Mouse (Mus musculus) embryonic facial prominence, embryonic 14.5 days (tissue): ENCODE results near the gene Baiap2. TPM values are rescaled to one million over a fixed set of nuclear protein-coding genes. Genes with fewer than 3 reads are reported as not detected.

ENCODE experiments used
- ATAC-seq: fragments of 200-750 bp; cut with Nextera tagmentation; 2 replicates; pipeline ENCODE4 v1.8.0; 2017; ENCODE audit warnings: low read depth, moderate number of reproducible peaks, moderate TSS enrichment
- DNase-seq: peaks from one replicate; pipeline ENCODE4 v3.0.0-alpha.2; 2015; ENCODE audit warnings: low spot score
- H3K27ac ChIP-seq: fragments of 300-500 bp; sonication (generic); replicated peaks from 2 replicates; pipeline ENCODE4 v1.5.1; 2014; ENCODE audit warnings: low read depth, mild to moderate bottlenecking, low read length, moderate library complexity
- H3K27me3 ChIP-seq: fragments of 300-500 bp; sonication (generic); replicated peaks from 2 replicates; pipeline ENCODE4 v1.6.1; 2014; ENCODE audit warnings: low read length; ENCODE audit not compliant: control insufficient read depth, insufficient read depth
- H3K36me3 ChIP-seq: fragments of 300-500 bp; sonication (generic); 2 replicates; pipeline ENCODE4 v1.6.1; 2014; ENCODE audit warnings: low read length, mixed read lengths; ENCODE audit not compliant: control insufficient read depth, insufficient read depth
- H3K4me1 ChIP-seq: fragments of 300-500 bp; sonication (generic); 2 replicates; pipeline ENCODE4 v1.6.1; 2014; ENCODE audit warnings: antibody characterized with exemption, low read length; ENCODE audit not compliant: control insufficient read depth, insufficient read depth
- H3K4me2 ChIP-seq: fragments of 300-500 bp; sonication (generic); 2 replicates; pipeline ENCODE4 v1.6.1; 2014; ENCODE audit warnings: low read depth, mild to moderate bottlenecking, low read length, moderate library complexity, mixed read lengths
- H3K4me3 ChIP-seq: fragments of 300-500 bp; sonication (generic); 2 replicates; pipeline ENCODE4 v1.5.1; 2014; ENCODE audit warnings: low read depth, mild to moderate bottlenecking, low read length
- H3K9ac ChIP-seq: fragments of 300-500 bp; sonication (generic); 2 replicates; pipeline ENCODE4 v1.6.1; 2014; ENCODE audit warnings: low read depth, mild to moderate bottlenecking, low read length, moderate library complexity, mixed read lengths
- H3K9me3 ChIP-seq: fragments of 300-500 bp; sonication (generic); 2 replicates; pipeline ENCODE4 v1.6.1; 2016; ENCODE audit warnings: low read length; ENCODE audit not compliant: control insufficient read depth
- WGBS: fragments of 180-500 bp; shearing (Covaris S2); extraction: QIAGEN DNeasy Blood & Tissue Kit; methylation state at CpG from one replicate; pipeline ENCODE4 v1.1.7; 2014; 5-methylcytosine and 5-hydroxymethylcytosine counted together
- polyA plus RNA-seq: library from polyadenylated mRNA; unstranded; fragments of >200 nt; fragmentation: Nextera tagmentation; extraction: Ambion mirVana; gene quantifications from 2 replicates; pipeline ENCODE4 v1.2.1, GENCODE M21; 2014

Gene Baiap2
- polyA plus RNA-seq, 1 experiment from 2014 or later = 26.5 TPM

- 29% methylated on average over 6 of the region's 10 CpGs for WGBS
- Histone ChIP-seq H3K9me3 (no peaks in the 10 kb centered on the region), H3K36me3 (peaks cover 18% of the 10 kb centered on the region), H3K27me3 (no peaks in the 10 kb centered on the region), H3K4me1 (peaks cover 29% of the 10 kb centered on the region), H3K9ac (no peak overlapping the region), H3K4me2 (peak overlapping the region; percentile 29), H3K27ac (no peak overlapping the region), H3K4me3 (no peak overlapping the region)
- ATAC-seq (peak; percentile 85), DNase-seq (peak; percentile 93)
Measured at GRCm38 (mm10) chr11:119991338-119991678, 48.7 kb downstream of the Baiap2 start.

- Histone ChIP-seq H3K9me3 (no peaks in the 10 kb centered on the region), H3K4me2 (no peak overlapping the region), H3K4me1 (no peaks in the 10 kb centered on the region), H3K9ac (no peak overlapping the region), H3K27ac (no peak overlapping the region), H3K27me3 (no peaks in the 10 kb centered on the region), H3K4me3 (no peak overlapping the region), H3K36me3 (peaks cover 39% of the 10 kb centered on the region)
- WGBS = 91% methylated on average over 16 of the region's 16 CpGs
- DNase-seq = no peak
- no peak for ATAC-seq
Measured at GRCm38 (mm10) chr11:119997351-119997750, 54.8 kb downstream of the Baiap2 start.

- DNase-seq = peak; percentile 40
- peaks cover 15% of the 10 kb centered on the region for H3K36me3 ChIP-seq
Measured at GRCm38 (mm10) chr11:120002041-120002440, 59.5 kb downstream of the Baiap2 start.

GRCm38 (mm10) chr11:120002634-120003220 is 60.2 kb downstream of the Baiap2 start:
- H3K36me3 ChIP-seq = peaks cover 8% of the 10 kb centered on the region
- ATAC-seq (no peak), DNase-seq (no peak)
- H3K4me1 ChIP-seq = no peaks in the 10 kb centered on the region
- no peak overlapping the region for H3K9ac ChIP-seq
- no peaks in the 10 kb centered on the region for H3K9me3 ChIP-seq
- no peak overlapping the region for H3K4me2 ChIP-seq
- H3K4me3 ChIP-seq = no peak overlapping the region
- 86% methylated on average over 7 of the region's 7 CpGs for WGBS
- H3K27me3 ChIP-seq = no peaks in the 10 kb centered on the region
- H3K27ac ChIP-seq = no peak overlapping the region

More at GRCm38 (mm10) chr11:120002041-120002440, 59.5 kb downstream of the Baiap2 start:
- Histone ChIP-seq H3K9ac (peak overlapping the region; percentile 25; the same call in 1 of the 2 replicates), H3K27ac (no peak overlapping the region; the same call in 1 of the 2 replicates), H3K4me2 (no peak overlapping the region), H3K9me3 (no peaks in the 10 kb centered on the region), H3K4me1 (no peaks in the 10 kb centered on the region), H3K27me3 (no peaks in the 10 kb centered on the region), H3K4me3 (no peak overlapping the region)
- 58% methylated on average over 5 of the region's 5 CpGs for WGBS
- ATAC-seq = no peak

- H3K27ac ChIP-seq = no peak overlapping the region
- WGBS = 83% methylated on average over 18 of the region's 18 CpGs
- H3K4me2 ChIP-seq = no peak overlapping the region
- no peaks in the 10 kb centered on the region for H3K27me3 ChIP-seq
- H3K9me3 ChIP-seq = no peaks in the 10 kb centered on the region
- no peaks in the 10 kb centered on the region; the same call in 1 of the 2 replicates for H3K36me3 ChIP-seq
- no peaks in the 10 kb centered on the region for H3K4me1 ChIP-seq
- DNase-seq = no peak
- no peak overlapping the region for H3K4me3 ChIP-seq
- H3K9ac ChIP-seq = no peak overlapping the region
- ATAC-seq = no peak
Measured at GRCm38 (mm10) chr11:120005434-120006317, 63.1 kb downstream of the Baiap2 start.

- no peaks in the 10 kb centered on the region for H3K4me1 ChIP-seq
- no peak overlapping the region for H3K27ac ChIP-seq
- H3K4me2 ChIP-seq = no peak overlapping the region
- H3K36me3 ChIP-seq = no peaks in the 10 kb centered on the region; the same call in 1 of the 2 replicates
- WGBS = 78% methylated on average over 4 of the region's 4 CpGs
- no peaks in the 10 kb centered on the region for H3K9me3 ChIP-seq
- no peaks in the 10 kb centered on the region for H3K27me3 ChIP-seq
- H3K4me3 ChIP-seq = no peak overlapping the region
- DNase-seq (no peak), ATAC-seq (no peak)
- H3K9ac ChIP-seq = no peak overlapping the region
Measured at GRCm38 (mm10) chr11:120007496-120008080, 65.0 kb downstream of the Baiap2 start.

- H3K4me1 ChIP-seq = 0 out of 2 replicates have a peak, but pooled peaks cover 3% of the 10 kb centered on the region
- WGBS = 85% methylated on average over 1 of the region's 1 CpGs
- H3K36me3 ChIP-seq = no peaks in the 10 kb centered on the region; the same call in 1 of the 2 replicates
- no peaks in the 10 kb centered on the region for H3K27me3 ChIP-seq
- ATAC-seq (no peak), DNase-seq (no peak)
- H3K9me3 ChIP-seq = no peaks in the 10 kb centered on the region
- H3K4me2 ChIP-seq = no peak overlapping the region
- H3K27ac ChIP-seq = no peak overlapping the region
- no peak overlapping the region for H3K4me3 ChIP-seq
- no peak overlapping the region for H3K9ac ChIP-seq
Measured at GRCm38 (mm10) chr11:120008501-120008900, 65.9 kb downstream of the Baiap2 start.

- ATAC-seq (no peak), DNase-seq (no peak)
- Histone ChIP-seq H3K36me3 (no peaks in the 10 kb centered on the region), H3K9me3 (no peaks in the 10 kb centered on the region), H3K27me3 (no peaks in the 10 kb centered on the region), H3K9ac (no peak overlapping the region), H3K4me2 (no peak overlapping the region), H3K4me1 (0 out of 2 replicates have a peak, but pooled peaks cover 3% of the 10 kb centered on the region), H3K27ac (no peak overlapping the region), H3K4me3 (no peak overlapping the region)
- WGBS = 91% methylated on average over 8 of the region's 8 CpGs
Measured at GRCm38 (mm10) chr11:120008956-120009355, 66.4 kb downstream of the Baiap2 start.
